Mouse (Mus musculus) erythroid progenitor cell, adult 5-6 weeks (primary cell): ENCODE results near the gene Anapc13. TPM values are rescaled to one million over a fixed set of nuclear protein-coding genes. Genes with fewer than 3 reads are reported as not detected.

Experiments
- ATAC-seq: replicated peaks from 2 replicates; pipeline ENCODE4 v1.8.0; 2016; ENCODE audit warnings: moderate number of reproducible peaks, mild to moderate bottlenecking, moderate TSS enrichment, inconsistent platforms; ENCODE audit not compliant: poor library complexity, low FRiP score, severe bottlenecking
- total RNA-seq, 2 experiments: library from RNA; stranded (forward) in 1 of 2; stranded (reverse) in 1 of 2; fragments of 150-400 nt in 1 of 2; fragments of 186-747, 209-891 nt in 1 of 2; gene quantifications; 2 replicates each; pipeline versions ENCODE4 v1.2.3 to v1.2.4; 2015 to 2017; ENCODE audit warnings: low replicate concordance in 2 of 2

Anapc13 gene
- total RNA-seq, 2 experiments from 2014 or later, result 20.7 to 78.8 TPM

GRCm38 (mm10) chr9:102668906-102669305 lies 42.8 kb downstream of the Anapc13 start:
- ATAC-seq, result no peak

- ATAC-seq, result no peak
Measured at GRCm38 (mm10) chr9:102673381-102673780, 47.3 kb downstream of the Anapc13 start.

DNA sequence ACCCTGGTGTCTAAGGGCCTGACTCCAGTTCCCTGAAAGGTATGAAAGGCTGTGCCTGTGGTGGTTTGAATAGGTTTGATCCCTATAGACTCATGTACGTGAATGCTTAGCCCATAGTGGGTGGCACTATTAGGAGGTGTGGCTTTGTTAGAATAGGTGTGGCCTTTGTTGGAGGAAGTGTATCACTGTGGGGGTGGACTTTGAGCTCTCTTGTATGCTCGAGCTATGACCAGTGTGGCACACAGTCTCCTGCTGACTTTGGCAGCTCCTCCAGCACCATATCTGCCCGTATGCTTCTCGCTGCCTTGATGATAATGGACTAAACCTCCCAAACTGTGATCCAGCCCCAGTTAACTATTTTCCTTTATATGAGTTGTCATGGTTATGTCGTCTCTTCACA lies 49.8 kb downstream of the Anapc13 start:
- no peak for ATAC-seq

- no peak for ATAC-seq
Measured at GRCm38 (mm10) chr9:102681470-102681869, 55.4 kb downstream of the Anapc13 start.

Other genes with a start within 250 kb of the Anapc13 start
- gene Ky, start 120.5 kb upstream of the Anapc13 start, total RNA-seq (2015; ENCODE audit: low replicate concordance), result not detected in 2 replicates
- not detected in 2 replicates for gene Ky, start 120.5 kb upstream of the Anapc13 start, total RNA-seq (2017; ENCODE audit: low replicate concordance)
- 31.7 and 33.5 TPM in 2 replicates for gene Cep63, start 238 bp downstream of the Anapc13 start, total RNA-seq (2015; ENCODE audit: low replicate concordance)
- 15.7 and 25.6 TPM in 2 replicates for gene Cep63, start 238 bp downstream of the Anapc13 start, total RNA-seq (2017; ENCODE audit: low replicate concordance)
- not detected in 2 replicates for gene Amotl2, start 90.4 kb downstream of the Anapc13 start, total RNA-seq (2015; ENCODE audit: low replicate concordance)
- gene Amotl2, start 90.4 kb downstream of the Anapc13 start, total RNA-seq (2017; ENCODE audit: low replicate concordance), result 0.39 and 11.4 TPM in 2 replicates
- gene Ryk, start 208.6 kb downstream of the Anapc13 start, total RNA-seq (2015; ENCODE audit: low replicate concordance), result 2.2 and 2.9 TPM in 2 replicates
- 1.3 and 1.9 TPM in 2 replicates for gene Ryk, start 208.6 kb downstream of the Anapc13 start, total RNA-seq (2017; ENCODE audit: low replicate concordance)